Mouse (Mus musculus): Measurements from ENCODE around the gene Bcas3.
A peak's percentile ranks its signal among the peaks of the same experiment; 100 is the strongest.

- TF ChIP-seq EP300 (IDR thresholded peaks at IDR 0.05; ENCODE audit: low read depth): no peak
- TF ChIP-seq CTCF (IDR thresholded peaks at IDR 0.05; ENCODE audit: low read depth): peak; percentile 91
These were observed 29.1 kb downstream of the Bcas3 start for GRCm38 (mm10) chr11:85382055-85382454.
